Mouse (Mus musculus): ENCODE measurements around the gene Cfap221. TPM values are rescaled to one million over a fixed set of nuclear protein-coding genes. Genes with fewer than 3 reads are reported as not detected.

Cfap221 gene
- total and polyA plus RNA-seq, 2 experiments from 2014 or later = 0.55 to 0.63 TPM

DNA sequence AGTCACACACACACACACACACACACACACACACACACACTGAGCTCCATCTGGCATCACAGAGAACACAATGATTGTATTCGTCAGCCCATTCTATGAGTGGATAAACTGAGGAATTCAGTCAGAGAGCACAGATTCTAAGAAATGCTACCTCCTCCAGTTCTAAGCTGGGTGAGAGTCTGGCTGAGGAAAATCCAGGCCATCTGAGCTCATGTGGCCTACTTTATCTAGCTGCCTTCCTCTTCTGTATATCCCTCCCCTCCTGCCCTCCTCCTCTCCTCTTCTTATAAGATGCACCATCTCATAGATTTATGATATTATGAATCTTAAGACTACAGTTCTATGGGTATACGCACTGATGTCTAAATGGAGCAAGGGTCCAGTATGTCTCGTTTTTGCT, 103.4 kb downstream of the Cfap221 start:
- H3K4me2 ChIP-seq (ENCODE audit: low read depth, low read length, poor library complexity, severe bottlenecking) = no peak overlapping the region
- H3K9ac ChIP-seq (replicated peaks; ENCODE audit: low read length, poor library complexity, severe bottlenecking) = no peak overlapping the region
- no peaks in the 10 kb centered on the region for H3K36me3 ChIP-seq (ENCODE audit: insufficient read depth, low read length)
- ATAC-seq (ENCODE audit: low FRiP score) = no peak
- no peaks in the 10 kb centered on the region for H3K4me1 ChIP-seq (ENCODE audit: insufficient read depth, low read length)
- H3K27me3 ChIP-seq (ENCODE audit: insufficient read depth, low read length) = no peaks in the 10 kb centered on the region
- no peak overlapping the region for H3K4me3 ChIP-seq (ENCODE audit: low read depth, low read length)
- no peaks in the 10 kb centered on the region for H3K9me3 ChIP-seq (ENCODE audit: low read length)
- no peak overlapping the region for H3K27ac ChIP-seq (ENCODE audit: low read depth, low read length)
- 92% methylated on average over 3 of the region's 3 CpGs for WGBS
- no peak for TF ChIP-seq CTCF (IDR thresholded peaks at IDR 0.05)
- no peak for DNase-seq (ENCODE audit: low spot score)

DNA sequence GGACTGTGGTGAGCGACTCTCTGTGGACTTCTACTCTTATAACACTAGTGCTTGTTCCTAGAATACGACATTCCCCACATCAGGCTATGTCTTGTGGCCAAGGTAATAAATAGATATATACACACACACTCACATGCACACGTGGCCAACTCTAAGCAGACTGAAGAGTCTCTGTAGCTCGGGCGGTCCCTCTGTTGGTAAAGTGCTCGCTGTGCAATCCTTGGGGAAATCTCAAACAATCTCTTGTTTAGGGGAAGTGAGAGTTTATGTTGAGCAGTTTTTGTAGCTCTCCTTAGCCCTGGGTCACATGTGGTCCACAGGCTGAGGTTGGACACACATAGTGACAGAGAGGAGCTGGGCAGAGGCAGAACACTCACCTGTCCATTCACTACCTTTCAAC, 104.1 kb downstream of the Cfap221 start:
- Histone ChIP-seq H3K36me3 (ENCODE audit: insufficient read depth, low read length) (no peaks in the 10 kb centered on the region), H3K4me1 (ENCODE audit: insufficient read depth, low read length) (no peaks in the 10 kb centered on the region), H3K27me3 (ENCODE audit: insufficient read depth, low read length) (no peaks in the 10 kb centered on the region), H3K4me3 (ENCODE audit: low read depth, low read length) (no peak overlapping the region), H3K9me3 (ENCODE audit: low read length) (no peaks in the 10 kb centered on the region), H3K27ac (ENCODE audit: low read depth, low read length) (no peak overlapping the region), H3K4me2 (ENCODE audit: low read depth, low read length, poor library complexity, severe bottlenecking) (no peak overlapping the region), H3K9ac (replicated peaks; ENCODE audit: low read length, poor library complexity, severe bottlenecking) (no peak overlapping the region)
- WGBS = 74% methylated on average over 6 of the region's 6 CpGs
- 0 out of 2 replicates have a peak, but pooled peaks have one; percentile 12 for TF ChIP-seq CTCF (IDR thresholded peaks at IDR 0.05)
- ATAC-seq (ENCODE audit: low FRiP score) (no peak), DNase-seq (ENCODE audit: low spot score) (no peak)

DNA sequence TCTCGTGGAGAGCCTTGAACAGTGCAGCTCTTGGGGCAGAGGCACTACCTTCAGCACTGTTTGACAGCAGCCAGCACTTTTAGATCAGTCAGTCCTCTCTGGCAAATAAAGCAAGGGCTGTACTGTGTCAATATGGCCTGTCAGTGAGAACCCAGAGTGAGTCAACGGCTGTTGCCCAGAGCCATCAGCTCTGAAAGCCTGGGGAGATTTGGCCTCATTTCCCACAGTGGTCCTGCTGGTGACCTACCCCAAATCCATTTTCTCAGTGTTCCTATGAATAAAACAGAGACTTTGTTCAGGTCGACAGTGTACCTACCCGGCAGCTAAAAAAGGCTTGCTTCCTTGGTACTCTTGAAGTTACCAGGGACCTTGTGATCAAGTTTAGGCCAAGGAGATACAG, 105.2 kb downstream of the Cfap221 start:
- no peaks in the 10 kb centered on the region for H3K9me3 ChIP-seq (ENCODE audit: low read length)
- H3K36me3 ChIP-seq (ENCODE audit: insufficient read depth, low read length) = no peaks in the 10 kb centered on the region
- TF ChIP-seq CTCF (IDR thresholded peaks at IDR 0.05) = no peak
- H3K27me3 ChIP-seq (ENCODE audit: insufficient read depth, low read length) = no peaks in the 10 kb centered on the region
- no peak overlapping the region for H3K4me2 ChIP-seq (ENCODE audit: low read depth, low read length, poor library complexity, severe bottlenecking)
- H3K4me3 ChIP-seq (ENCODE audit: low read depth, low read length) = no peak overlapping the region
- H3K9ac ChIP-seq (replicated peaks; ENCODE audit: low read length, poor library complexity, severe bottlenecking) = no peak overlapping the region
- no peaks in the 10 kb centered on the region for H3K4me1 ChIP-seq (ENCODE audit: insufficient read depth, low read length)
- DNase-seq (ENCODE audit: low spot score) = no peak
- WGBS = 70% methylated on average over 4 of the region's 4 CpGs
- H3K27ac ChIP-seq (ENCODE audit: low read depth, low read length) = no peak overlapping the region
- no peak; the same call in 1 of the 2 replicates for ATAC-seq (ENCODE audit: low FRiP score)

DNA sequence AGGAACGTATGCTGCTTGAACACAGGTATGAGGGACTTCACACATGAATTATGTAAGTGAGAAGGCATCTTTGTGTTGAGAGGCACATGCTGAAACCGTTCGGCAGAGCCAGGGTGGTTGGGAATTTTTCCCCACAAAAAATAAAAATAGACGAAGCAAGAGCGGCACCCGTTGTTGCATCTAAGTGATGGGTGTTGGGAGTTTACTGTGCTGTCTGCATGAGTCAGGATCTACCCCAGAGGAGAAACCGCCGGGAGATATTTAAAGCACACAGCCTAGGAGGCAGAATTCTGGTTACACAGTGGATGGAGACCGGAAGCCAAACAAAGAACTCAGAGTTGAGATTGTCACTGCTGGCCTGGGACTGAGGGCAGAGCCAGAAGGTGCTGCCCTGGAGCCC, 105.9 kb downstream of the Cfap221 start:
- Histone ChIP-seq H3K36me3 (ENCODE audit: insufficient read depth, low read length) (no peaks in the 10 kb centered on the region), H3K9me3 (ENCODE audit: low read length) (no peaks in the 10 kb centered on the region), H3K9ac (replicated peaks; ENCODE audit: low read length, poor library complexity, severe bottlenecking) (no peak overlapping the region), H3K27me3 (ENCODE audit: insufficient read depth, low read length) (no peaks in the 10 kb centered on the region), H3K4me3 (ENCODE audit: low read depth, low read length) (no peak overlapping the region), H3K4me1 (ENCODE audit: insufficient read depth, low read length) (no peaks in the 10 kb centered on the region), H3K4me2 (ENCODE audit: low read depth, low read length, poor library complexity, severe bottlenecking) (no peak overlapping the region), H3K27ac (ENCODE audit: low read depth, low read length) (no peak overlapping the region)
- ATAC-seq (ENCODE audit: low FRiP score) = no peak
- TF ChIP-seq CTCF (IDR thresholded peaks at IDR 0.05) = no peak
- 90% methylated on average over 9 of the region's 9 CpGs for WGBS
- no peak for DNase-seq (ENCODE audit: low spot score)

DNA sequence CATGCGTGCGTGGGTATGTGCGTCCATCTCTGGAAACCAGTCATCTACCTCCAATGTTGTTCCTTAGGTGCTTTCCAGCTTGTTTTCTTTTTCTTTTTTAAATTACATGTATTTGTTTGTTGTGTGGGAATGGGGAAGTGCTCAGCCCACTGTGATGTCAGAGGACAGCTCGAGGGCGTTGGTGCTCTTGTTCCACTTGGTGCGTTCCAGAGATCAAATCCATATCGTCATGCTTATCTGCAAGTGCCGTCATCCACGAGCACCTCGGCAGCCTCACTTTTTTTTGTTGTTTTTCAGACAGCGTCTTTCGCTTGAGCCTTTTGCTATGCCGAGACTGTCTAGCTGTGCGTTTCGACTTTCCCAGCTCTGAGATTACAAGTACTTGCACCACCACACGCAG, 107.7 kb downstream of the Cfap221 start:
- Histone ChIP-seq H3K4me3 (ENCODE audit: low read depth, low read length) (no peak overlapping the region), H3K27ac (ENCODE audit: low read depth, low read length) (no peak overlapping the region), H3K27me3 (ENCODE audit: insufficient read depth, low read length) (no peaks in the 10 kb centered on the region), H3K4me1 (ENCODE audit: insufficient read depth, low read length) (no peaks in the 10 kb centered on the region), H3K9ac (replicated peaks; ENCODE audit: low read length, poor library complexity, severe bottlenecking) (no peak overlapping the region; the same call in 1 of the 2 replicates), H3K36me3 (ENCODE audit: insufficient read depth, low read length) (no peaks in the 10 kb centered on the region), H3K9me3 (ENCODE audit: low read length) (no peaks in the 10 kb centered on the region), H3K4me2 (ENCODE audit: low read depth, low read length, poor library complexity, severe bottlenecking) (no peak overlapping the region)
- WGBS = 71% methylated on average over 16 of the region's 16 CpGs
- no peak for TF ChIP-seq CTCF (IDR thresholded peaks at IDR 0.05)
- no peak for DNase-seq (ENCODE audit: low spot score)
- no peak for ATAC-seq (ENCODE audit: low FRiP score)

DNA sequence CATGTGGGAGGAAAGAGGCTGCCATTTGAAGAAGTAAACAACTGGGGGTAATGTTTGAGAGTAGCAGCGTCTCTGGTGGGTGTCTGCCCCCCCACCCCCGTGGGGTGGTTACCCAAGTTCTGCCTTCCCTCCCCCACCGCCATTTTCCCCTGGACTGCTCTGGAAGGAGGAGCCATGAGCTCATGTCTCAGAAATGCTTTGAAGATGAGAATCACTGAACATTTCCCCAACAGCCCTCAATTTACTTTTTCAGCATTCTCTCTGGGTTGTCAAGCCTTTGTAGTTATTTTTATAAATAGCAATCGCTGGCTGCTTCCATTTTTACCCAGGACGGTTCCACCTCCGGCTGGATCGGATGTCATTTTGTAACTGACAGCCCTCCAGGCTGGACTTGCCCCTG, 110.7 kb downstream of the Cfap221 start:
- no peaks in the 10 kb centered on the region for H3K4me1 ChIP-seq (ENCODE audit: insufficient read depth, low read length)
- DNase-seq (ENCODE audit: low spot score) (no peak), ATAC-seq (ENCODE audit: low FRiP score) (no peak)
- H3K9ac ChIP-seq (replicated peaks; ENCODE audit: low read length, poor library complexity, severe bottlenecking) = no peak overlapping the region
- no peaks in the 10 kb centered on the region for H3K27me3 ChIP-seq (ENCODE audit: insufficient read depth, low read length)
- H3K9me3 ChIP-seq (ENCODE audit: low read length) = no peaks in the 10 kb centered on the region
- H3K27ac ChIP-seq (ENCODE audit: low read depth, low read length) = no peak overlapping the region
- H3K4me3 ChIP-seq (ENCODE audit: low read depth, low read length) = no peak overlapping the region
- 61% methylated on average over 7 of the region's 7 CpGs for WGBS
- H3K4me2 ChIP-seq (ENCODE audit: low read depth, low read length, poor library complexity, severe bottlenecking) = no peak overlapping the region
- no peak for TF ChIP-seq CTCF (IDR thresholded peaks at IDR 0.05)
- H3K36me3 ChIP-seq (ENCODE audit: insufficient read depth, low read length) = no peaks in the 10 kb centered on the region
